Mouse (Mus musculus) ovary, postnatal 14 days (tissue): ENCODE data around the gene Homer2.

Source experiments
- DNase-seq: peaks from one replicate; pipeline ENCODE4 v3.0.0; 2022; ENCODE audit warnings: low spot score

Gene Homer2

DNA sequence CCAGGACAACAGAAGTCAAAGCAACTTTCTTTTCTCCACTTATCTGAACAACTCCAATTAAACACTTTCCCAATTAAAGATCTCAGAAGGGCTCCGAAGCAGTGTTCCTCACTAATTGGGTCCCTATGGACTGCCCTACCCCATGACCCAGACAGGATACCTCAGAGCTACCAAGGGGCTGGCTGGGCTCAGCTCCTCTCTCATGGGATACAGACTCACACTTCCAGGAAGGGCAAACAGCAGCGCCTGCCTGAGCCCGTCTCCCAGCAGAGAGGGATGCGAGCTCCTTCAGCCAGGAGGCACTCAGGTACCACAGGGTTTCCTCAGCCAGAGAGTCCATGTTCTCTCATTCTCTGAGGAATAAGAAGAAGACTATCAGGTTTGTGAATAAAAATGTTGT lies 9.4 kb downstream of the Homer2 start:
- no peak for DNase-seq

DNA sequence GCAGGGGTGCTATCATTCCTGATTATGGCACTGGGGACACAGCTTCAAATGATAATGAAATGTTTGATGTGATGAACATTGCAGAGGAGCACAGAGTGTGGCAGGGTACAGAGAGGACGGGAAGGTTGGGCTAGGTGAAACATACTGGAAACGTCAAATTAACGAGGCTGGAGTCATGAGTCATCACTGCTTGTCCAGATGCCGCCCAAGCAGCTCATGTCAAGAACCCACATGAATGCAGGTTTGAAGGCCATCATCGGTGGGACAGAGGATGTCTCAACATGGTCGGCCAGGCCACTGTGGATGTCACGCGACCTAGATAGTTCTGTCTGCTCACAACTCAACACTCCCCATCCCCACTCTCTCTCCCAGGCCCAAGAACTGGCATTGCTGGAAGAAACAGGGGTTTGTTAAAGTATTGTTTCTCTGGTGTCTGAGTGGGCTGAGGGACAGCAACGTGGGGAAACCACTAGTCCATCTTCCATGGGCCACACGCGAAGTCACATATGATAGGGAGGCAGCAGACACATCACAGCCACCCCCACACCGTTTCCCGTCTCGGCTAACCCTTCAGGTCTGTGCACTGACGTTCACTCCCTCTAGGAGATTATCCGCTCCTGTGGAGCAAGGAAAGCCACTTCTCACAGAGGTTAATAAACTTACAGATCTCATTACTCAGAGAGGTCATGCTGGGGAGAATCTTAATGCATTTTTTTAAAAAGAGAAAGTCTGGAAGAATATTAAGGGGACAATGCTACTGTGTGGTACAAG lies 11.4 kb downstream of the Homer2 start:
- no peak for DNase-seq

DNA sequence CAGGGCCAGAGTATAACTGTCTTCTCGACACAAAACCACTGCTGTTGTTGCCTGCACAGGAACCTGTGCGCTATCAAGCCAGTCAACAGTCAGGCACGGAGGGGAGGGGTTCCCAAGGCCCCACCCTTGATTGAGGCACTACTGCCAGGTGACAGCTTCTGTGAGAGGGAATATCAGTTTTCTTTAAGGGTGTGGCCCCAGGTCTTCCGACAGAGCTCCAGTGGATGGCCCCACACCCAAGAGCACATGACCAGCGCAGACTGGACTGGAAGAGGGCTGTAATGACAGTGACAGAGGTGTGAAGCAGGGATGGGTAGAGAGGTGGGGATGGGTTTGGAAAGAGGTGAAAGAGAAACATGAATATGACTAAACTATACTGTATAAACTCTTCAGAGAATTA lies 16.3 kb downstream of the Homer2 start:
- no peak for DNase-seq

DNA sequence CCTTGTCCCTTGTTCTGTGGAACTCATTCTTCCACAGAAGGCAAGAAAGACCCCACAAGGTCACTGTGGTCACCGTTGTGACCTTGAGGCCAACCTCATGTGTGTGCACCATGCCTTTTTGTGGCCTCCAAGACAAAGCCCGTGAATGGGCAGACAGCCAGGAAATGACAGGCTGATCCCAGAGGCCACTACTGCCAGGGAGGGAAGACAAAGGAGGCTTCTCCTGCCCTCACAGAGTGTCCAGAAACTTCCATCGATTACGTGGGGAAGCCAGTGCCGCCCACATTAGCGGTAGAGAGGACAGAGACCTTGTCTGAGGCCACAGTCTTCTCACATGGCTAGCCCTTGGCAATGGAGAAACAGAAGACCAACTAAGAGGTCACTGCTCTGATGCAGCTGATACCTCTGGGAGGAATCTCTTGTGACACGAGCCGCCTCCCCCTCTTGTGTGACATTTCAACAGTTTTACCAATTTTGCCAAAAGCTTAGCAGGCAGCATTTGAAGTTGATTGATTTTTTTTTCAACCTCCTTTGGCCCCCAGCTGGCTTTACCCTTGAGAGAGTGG lies 18.1 kb downstream of the Homer2 start:
- no peak for DNase-seq

DNA sequence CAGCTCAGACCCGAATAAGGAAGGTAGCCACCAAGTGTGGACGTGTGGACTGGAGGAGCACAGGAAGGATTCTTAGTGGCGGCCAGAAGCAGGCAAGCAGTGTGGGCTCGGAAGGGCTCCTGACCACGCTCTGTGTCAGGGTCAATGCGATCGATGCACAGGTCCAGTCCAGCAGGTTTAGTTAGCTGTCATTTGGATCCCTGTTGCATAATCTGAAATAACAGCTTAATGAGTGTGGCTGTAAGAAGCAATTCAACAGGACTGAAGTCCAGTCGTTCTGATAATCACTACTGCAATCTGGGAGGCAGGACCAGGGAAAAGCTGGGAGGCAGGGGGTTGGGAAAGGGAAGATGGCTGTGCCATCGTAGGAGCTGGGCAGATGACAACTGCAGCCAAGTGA lies 18.9 kb downstream of the Homer2 start:
- DNase-seq = no peak

DNA sequence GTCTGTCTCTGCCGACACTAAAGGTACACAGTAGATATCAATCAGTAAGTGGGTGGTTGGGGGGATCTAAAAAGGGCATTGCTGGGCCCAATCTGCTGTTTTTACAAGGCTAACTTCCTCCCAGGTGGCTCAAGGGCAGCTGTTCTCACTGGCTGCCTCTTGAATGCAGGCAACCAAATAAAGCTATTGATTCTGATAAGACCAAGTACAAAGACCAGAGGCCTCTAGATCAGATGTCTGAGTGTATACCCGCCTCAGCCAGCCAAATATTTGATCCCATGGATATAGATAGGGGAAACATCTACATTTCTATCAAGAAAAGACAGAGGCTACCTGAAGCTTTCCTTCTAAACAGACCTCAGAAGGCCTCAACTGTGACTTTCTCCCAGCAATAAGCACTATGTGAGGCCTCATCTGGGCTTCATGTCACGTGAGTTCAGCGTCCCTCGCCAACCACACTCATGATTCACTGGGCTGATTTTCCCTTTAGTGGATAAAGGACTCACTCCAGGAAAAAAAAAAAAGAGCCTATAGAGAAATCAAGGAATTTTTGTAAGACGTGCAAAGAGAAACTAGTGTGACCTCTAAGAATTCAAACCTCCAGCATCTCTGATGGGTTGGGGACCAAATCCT lies 19.5 kb downstream of the Homer2 start:
- DNase-seq = no peak

DNA sequence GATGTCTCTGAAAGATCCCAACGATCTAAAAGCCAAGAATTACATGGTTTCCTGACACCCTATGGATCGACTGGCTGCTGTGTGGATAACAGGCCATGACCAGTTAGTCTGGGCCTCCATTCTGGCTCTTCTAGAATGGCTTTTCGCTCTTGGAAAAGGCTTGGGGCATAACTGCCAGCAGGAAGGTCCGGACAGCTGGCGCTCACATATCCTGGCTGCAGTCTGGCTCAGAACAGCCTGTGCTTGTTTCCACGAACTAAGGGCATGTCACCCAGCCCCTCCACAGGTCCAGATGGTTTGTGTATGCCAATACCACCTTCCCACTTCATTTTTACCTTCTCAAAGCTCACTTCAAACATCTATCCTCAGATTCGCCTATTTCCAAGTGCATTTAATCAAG lies 22.0 kb downstream of the Homer2 start:
- DNase-seq = no peak

DNA sequence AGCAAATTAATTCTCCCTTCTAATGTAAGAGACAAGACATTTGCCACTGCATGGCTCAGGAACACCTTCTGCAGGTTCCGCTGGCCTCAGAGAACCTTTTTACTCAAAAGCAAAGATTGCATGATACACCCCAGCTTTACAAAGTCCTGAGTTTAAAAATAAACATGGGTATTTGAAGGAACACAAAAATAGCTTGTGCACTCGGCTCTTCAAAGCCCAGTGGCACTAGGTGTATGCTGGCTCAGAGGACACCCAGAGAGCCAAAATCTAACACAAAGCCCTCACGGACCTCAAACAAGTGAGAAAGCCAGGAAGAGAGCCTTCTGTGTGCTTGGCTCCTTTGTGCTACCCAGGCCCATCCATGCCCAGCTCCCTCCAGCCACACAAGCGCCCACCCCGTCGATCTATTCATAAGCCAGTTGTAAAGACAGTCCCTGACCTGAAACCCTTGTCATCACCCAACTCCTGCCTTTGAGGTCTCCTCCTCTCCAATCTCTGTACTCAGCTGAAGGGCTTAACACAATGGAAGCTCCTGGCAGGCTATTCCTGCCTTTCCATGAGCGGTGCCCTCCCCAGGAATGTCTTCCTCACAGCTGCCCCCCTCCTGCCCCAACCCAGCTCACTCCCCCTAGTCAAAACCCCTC lies 23.4 kb downstream of the Homer2 start:
- no peak for DNase-seq

DNA sequence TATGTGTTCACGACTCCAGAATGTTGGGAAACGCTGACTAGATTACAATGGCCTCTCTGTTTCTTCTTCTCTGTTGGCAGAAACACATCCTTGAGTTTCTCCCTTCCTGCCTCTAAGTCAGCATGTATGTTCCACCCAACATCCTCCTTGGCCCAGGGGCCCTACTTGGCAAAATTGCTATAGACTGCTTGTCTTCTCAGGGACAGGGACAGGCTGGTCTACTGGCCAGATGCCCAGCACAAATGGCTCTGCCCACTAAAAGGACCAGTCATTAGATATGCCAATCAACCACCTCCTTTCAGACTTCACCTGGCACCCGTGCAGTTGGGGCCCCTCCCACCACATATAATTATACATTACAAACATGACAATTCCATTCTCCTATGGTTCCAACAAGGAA lies 25.9 kb downstream of the Homer2 start:
- DNase-seq = no peak

DNA sequence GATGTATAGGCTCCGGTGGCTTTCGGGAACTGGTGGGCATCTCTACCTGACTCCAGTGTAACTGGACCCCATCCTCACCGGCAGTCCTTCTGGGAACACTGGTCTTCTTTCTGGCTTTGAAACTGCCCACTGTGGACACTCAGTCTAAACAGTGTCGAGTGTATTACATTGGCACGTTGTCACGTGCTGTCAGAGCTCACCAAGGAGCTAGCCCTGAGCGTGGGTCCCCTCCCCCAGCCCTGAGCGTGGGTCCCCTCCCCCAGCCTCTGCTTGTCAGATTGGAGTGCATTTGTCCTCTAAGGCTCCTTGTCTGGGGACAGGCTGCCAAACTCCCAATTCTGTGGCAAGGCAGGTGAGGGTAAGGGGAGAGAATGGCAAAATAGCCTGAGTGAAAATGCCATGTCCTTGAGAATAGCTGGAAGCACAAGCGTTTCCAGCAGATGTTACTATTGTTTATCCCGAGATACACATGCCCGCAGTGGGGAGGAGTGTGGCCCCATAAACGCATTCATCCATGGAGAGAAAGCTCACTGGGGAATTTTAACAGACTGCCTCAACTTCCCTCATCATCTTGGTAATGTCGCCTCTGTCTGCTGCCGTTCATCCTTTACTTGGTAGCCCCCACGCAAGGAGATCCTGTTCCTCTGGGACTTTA lies 33.8 kb downstream of the Homer2 start:
- DNase-seq = no peak

DNA sequence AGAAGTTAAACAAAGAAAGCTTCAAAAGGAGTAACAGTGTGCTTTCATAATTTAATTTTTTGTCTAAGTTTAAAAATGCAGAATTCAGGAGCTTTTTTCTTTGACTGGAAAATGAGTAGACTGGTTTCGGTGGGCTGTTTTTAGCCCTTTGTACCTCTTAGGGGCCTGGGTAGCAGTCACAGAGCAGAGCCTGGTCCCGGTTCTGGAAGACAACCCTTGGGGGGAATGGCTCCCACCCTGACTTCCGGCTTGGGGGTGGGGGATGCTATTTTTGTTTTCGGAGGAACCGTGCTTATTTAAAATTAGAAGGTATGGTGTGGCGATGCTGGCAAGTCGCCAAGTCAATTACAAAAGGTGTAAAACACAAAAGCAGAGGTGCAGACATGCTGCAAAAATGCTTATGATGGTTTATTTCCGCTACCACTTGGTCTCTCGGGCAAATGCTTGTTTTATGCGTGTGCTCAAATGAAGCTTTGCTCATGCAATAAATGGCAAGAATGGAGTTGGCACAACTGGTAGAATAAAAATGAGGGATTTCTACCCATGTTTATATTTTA lies 34.5 kb downstream of the Homer2 start:
- DNase-seq = no peak

DNA sequence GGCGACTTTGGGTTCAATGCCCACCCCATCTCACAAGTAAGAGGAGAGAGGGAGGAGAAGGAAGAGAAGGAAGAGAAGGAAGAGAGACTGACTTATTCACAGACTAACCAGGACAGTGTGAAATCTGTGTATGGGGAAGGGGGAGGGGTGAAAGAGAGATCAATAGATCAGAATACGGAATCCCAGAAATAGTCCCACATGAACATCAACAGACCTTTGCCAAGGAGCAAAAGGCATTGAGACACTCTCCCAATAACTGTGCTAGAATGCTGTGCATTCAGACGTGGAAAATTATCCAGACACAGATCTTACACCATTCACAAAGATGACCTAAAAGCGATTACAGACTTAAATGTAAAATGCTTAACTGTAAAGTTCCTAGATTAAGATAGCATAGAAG lies 40.2 kb downstream of the Homer2 start:
- DNase-seq = no peak

DNA sequence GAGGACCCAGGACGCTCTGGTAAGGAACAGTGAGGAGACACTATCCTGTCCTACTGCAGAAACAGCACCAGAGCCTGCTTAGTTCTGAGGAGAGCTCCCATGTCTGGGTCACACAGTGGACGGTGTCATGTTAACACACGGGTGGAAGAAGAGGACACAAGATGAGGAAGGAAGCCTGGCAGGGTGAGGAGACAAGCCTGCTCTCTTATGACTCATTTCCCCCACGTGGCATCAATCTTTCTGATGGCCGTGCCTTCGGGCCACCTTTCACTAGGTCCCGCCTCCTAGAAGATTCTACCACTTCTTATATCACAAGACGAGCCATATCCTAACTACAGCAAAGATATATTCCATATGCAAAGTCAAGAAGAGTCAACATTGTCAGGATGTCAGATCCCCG lies 40.7 kb downstream of the Homer2 start:
- DNase-seq = no peak

DNA sequence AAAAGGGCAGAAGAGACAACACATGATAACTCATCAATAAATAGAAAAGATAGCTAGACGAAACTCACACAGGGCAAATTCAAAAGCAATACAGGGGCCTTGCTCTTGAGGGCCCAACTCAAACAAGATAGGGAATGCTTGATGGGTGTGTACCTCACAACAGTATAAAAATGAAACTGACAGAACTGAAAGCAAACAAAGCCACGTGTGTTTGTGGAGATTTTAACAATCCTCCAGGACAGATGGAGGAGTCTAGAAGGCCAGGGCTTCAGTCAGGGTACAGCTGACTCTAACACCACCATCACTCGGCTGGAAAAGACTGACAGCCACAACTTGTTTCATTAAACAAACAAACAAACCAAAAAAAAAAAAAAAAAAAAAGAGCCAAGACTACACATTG lies 44.3 kb downstream of the Homer2 start:
- DNase-seq = no peak

DNA sequence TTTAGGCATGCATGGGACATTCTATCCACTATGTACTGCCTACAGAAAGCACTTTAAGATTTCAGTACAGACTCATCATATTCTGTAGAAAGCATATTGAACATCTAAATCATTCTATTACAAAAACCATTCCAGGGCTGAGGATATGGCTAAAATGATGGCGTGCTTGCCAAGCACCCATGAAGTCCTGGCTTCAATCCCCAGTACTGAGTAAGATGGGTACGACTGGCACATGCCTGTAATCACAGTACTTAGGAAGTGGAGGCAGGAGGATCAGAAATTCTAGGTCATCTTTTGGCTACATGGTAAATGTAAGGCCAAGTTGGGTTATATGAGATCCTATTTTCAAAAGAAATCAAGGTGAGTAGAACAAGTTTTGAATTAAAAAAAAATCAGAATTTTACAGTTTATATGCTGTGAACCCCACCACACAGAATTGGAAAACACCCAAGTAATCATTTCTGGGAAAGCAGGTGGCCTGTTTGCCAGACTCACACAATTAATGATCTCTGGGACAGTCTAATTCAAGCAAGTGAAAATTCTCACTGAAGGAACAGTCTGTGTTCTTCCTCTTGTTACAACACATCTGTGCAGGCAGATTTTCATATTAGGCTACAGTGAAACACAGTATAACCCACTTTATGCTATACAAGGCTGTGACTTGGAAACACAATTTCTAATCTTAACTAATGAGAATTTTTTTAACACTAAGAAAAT lies 49.5 kb downstream of the Homer2 start:
- DNase-seq = no peak

DNA sequence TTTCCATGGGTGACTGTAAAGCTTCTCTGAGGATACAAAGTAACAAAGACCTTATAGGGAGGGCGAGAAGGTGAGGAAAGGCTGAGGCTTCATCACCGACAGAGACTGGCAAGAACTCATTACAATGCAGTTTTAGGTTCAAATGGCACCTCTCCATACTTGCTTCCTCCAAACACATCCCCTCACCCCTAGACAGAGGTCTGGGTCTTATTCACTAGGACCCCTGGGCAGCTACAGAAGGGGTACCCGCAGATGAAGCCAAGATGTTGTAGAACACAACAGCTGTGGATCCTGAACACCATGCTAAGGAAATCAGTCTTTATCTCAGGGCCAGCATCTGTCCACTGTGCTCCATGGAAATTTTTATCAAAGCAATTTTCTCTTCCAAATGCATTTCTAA lies 50.3 kb downstream of the Homer2 start:
- no peak for DNase-seq

DNA sequence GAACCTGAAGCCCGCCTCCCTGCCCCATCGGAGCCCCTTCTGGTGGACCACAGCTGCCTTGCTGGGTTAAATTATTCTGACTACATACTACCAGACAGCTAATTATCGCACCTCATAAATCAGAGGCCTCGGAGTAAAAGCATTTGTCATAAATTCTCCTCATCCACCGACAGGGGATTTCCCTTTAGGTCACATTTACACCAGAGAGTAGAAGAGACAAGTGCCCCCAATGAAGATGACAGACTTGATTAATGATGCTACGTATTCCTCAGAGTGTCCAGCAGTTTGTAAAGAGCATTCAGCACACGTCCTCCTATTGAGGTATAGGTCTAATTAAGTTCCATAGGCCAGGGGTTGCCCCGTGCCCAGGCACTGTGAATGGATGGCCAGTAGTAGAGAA lies 50.7 kb downstream of the Homer2 start:
- no peak for DNase-seq

DNA sequence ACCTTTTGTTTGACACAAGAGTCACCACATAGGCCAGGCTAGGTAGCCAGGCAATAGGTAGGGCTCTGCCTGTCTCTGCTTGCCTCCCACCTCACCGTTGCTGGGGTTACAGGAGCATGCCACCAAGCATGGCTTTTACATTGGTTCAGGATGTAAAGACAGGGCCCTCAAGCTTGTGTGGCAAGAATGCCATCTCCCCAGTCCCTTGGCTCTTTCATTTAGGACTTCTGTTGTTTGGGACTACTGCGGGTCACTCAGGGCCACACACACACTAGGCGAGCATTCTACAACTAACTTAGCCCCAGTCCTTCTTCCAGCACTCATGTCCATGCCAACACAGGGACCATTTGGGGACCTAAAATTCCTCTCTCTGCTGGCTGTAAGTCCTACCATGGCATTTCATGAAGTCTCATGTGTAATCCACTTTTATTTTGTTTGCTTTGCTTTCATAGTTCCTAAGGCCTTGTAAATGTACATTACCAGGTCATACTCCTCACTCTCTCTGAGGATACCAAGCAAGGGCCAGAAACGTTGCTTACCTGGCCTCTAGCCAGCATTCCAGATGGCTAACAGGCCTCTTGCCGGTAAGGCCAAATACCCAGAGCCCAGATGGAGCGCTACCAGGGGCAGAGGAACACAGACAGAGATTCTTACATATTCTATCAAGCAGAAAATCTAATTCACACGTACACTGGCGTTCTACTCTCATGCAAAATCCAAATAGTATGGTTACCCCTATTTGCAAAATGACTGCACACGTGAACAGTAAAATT lies 52.2 kb downstream of the Homer2 start:
- DNase-seq = no peak

DNA sequence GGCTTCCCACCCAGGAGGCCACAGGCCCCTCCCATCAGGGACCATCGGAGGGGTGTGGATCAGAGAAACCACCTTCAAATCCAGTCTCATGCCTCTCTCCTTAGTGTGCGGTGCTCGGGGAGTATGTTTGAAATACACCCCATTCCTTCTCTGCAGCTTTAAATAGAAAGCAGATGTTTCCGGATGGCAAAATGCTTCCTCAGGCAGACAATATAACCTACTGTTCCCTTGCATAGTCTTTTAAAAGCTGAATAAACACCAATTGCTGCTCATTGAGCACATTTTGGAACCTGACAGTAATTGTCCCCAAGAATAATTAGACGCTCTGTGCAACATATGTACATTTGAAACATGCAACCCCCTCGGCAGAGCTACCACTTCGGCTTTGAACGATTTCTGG lies 53.3 kb downstream of the Homer2 start:
- no peak for DNase-seq

DNA sequence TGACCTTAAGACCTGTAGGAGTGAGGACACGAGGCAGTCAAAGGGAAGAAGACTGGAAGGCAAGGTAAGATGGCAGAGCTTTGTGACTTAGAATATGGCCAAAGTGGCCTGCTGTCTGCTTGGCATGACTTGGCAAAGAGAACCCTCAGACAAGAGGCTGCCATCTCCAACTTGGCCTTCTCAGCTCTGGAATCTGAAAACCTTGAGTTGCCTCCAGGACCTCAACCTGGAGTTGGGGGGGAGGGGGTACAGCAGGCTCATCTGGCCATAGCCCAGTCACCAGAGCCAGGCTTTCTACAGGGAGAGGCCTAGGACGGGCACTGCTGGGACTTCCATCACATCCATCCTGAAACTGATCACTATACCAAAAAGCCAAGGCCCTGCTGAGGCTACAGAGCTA lies 55.0 kb downstream of the Homer2 start:
- no peak for DNase-seq

DNA sequence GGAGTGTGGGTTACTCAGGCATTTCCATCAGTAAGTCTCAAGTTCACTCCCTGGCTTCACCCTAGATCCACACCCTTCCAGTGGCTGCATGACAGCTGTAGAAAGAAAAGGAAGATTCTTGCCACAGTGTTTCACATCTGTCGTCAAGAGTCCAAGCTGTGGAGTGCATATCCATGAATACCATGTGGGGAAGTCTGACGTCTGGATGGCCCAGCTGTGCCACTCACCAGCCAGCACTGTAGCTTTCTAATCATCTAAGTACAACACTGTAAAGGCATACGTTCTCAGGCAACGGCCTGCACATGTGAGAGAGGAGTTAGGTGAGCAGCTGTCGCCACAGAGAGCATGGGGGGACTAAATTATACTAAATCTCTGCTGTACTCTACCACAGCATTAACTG lies 56.0 kb downstream of the Homer2 start:
- DNase-seq = no peak
